Mouse (Mus musculus) hindbrain, embryonic 11.5 days (tissue): ENCODE results near the gene Urb1. TPM values are rescaled to one million over a fixed set of nuclear protein-coding genes. Genes with fewer than 3 reads are reported as not detected.
"Not testable (repeated sequence)": the region's sequence is repeated elsewhere in the genome, so short reads cannot be mapped to it uniquely, and the experiment has no call there.

ENCODE experiments used
- ATAC-seq: fragments of 200-750 bp; cut with Nextera tagmentation; 2 replicates; pipeline ENCODE4 v1.8.0; 2017; ENCODE audit warnings: mild to moderate bottlenecking, moderate TSS enrichment, moderate library complexity; ENCODE audit not compliant: low FRiP score
- DNase-seq: peaks from one replicate; pipeline ENCODE4 v3.0.0-alpha.2; 2015; ENCODE audit warnings: low spot score
- H3K27ac ChIP-seq: fragments of 300-500 bp; sonication (generic); 2 replicates; pipeline ENCODE4 v1.5.1; 2014; ENCODE audit warnings: mild to moderate bottlenecking, low read depth, low read length
- H3K27me3 ChIP-seq: fragments of 300-500 bp; sonication (generic); 2 replicates; pipeline ENCODE4 v1.6.1; 2014; ENCODE audit warnings: mild to moderate bottlenecking, low read length, moderate library complexity, mixed read lengths; ENCODE audit not compliant: control insufficient read depth, insufficient read depth
- H3K36me3 ChIP-seq: fragments of 300-500 bp; sonication (generic); 2 replicates; pipeline ENCODE4 v1.6.1; 2014; ENCODE audit warnings: mild to moderate bottlenecking, low read length, moderate library complexity, mixed read lengths; ENCODE audit not compliant: control insufficient read depth, insufficient read depth
- H3K4me1 ChIP-seq: fragments of 300-500 bp; sonication (generic); replicated peaks from 2 replicates; pipeline ENCODE4 v1.6.1; 2014; ENCODE audit warnings: low read length, mixed read lengths; ENCODE audit not compliant: control insufficient read depth, insufficient read depth
- H3K4me2 ChIP-seq: fragments of 300-500 bp; sonication (generic); replicated peaks from 2 replicates; pipeline ENCODE4 v1.6.1; 2014; ENCODE audit warnings: mild to moderate bottlenecking, low read depth, low read length
- H3K4me3 ChIP-seq: fragments of 300-500 bp; sonication (generic); 2 replicates; pipeline ENCODE4 v1.5.1; 2014; ENCODE audit warnings: low read depth, low read length
- H3K9ac ChIP-seq: fragments of 300-500 bp; sonication (generic); 2 replicates; pipeline ENCODE4 v1.6.1; 2014; ENCODE audit warnings: low read depth, low read length
- H3K9me3 ChIP-seq: fragments of 300-500 bp; sonication (generic); 2 replicates; pipeline ENCODE4 v1.6.1; 2016; ENCODE audit warnings: low read length; ENCODE audit not compliant: control insufficient read depth
- WGBS: fragments of 180-500 bp; shearing (Covaris S2); extraction: QIAGEN DNeasy Blood & Tissue Kit; methylation state at CpG from one replicate; pipeline ENCODE4 v1.1.7; 2014; 5-methylcytosine and 5-hydroxymethylcytosine counted together
- polyA plus RNA-seq: library from polyadenylated mRNA; unstranded; fragments of >200 nt; fragmentation: Nextera tagmentation; extraction: Ambion mirVana; gene quantifications from 2 replicates; pipeline ENCODE4 v1.2.1, GENCODE M21; 2014

The Urb1 gene
- polyA plus RNA-seq, 1 experiment from 2014 or later, result 14.4 TPM

GRCm38 (mm10) chr16:90829136-90829535 is 18.9 kb upstream of the Urb1 start:
- Histone ChIP-seq H3K27me3 (peaks cover 25% of the 10 kb centered on the region), H3K9ac (no peak overlapping the region), H3K4me2 (no peak overlapping the region), H3K27ac (no peak overlapping the region), H3K4me1 (peaks cover 15% of the 10 kb centered on the region), H3K4me3 (no peak overlapping the region), H3K36me3 (no peaks in the 10 kb centered on the region), H3K9me3 (no peaks in the 10 kb centered on the region)
- DNase-seq, result no peak
- 73% methylated on average over 7 of the region's 7 CpGs for WGBS
- no peak for ATAC-seq

- Histone ChIP-seq H3K36me3 (no peaks in the 10 kb centered on the region), H3K9me3 (no peaks in the 10 kb centered on the region), H3K27me3 (peaks cover 25% of the 10 kb centered on the region), H3K4me2 (no peak overlapping the region), H3K9ac (no peak overlapping the region), H3K4me1 (peaks cover 6% of the 10 kb centered on the region; the same call in 1 of the 2 replicates), H3K4me3 (no peak overlapping the region), H3K27ac (no peak overlapping the region)
- DNase-seq, result no peak
- no peak for ATAC-seq
- WGBS, result 80% methylated on average over 9 of the region's 9 CpGs
Observed at GRCm38 (mm10) chr16:90827498-90827897, 17.3 kb upstream of the Urb1 start.

GRCm38 (mm10) chr16:90826457-90826856 is 16.2 kb upstream of the Urb1 start, which contains the start of gene Eva1c:
TSS of gene Eva1c (plus strand) at chr16:90826719.
- DNase-seq, result no peak
- WGBS, result 59% methylated on average over 7 of the region's 7 CpGs
- Histone ChIP-seq H3K36me3 (no peaks in the 10 kb centered on the region), H3K4me3 (no peak within 1 kb of the TSS), H3K9me3 (no peaks in the 10 kb centered on the region), H3K4me2 (no peak within 1 kb of the TSS), H3K27me3 (peaks cover 18% of the 10 kb centered on the region), H3K9ac (no peak within 1 kb of the TSS), H3K27ac (no peak within 1 kb of the TSS), H3K4me1 (peaks cover 5% of the 10 kb centered on the region; the same call in 1 of the 2 replicates)
- no peak for ATAC-seq

- H3K4me2 ChIP-seq, result no peak overlapping the region
- peaks cover 14% of the 10 kb centered on the region for H3K27me3 ChIP-seq
- WGBS, result 79% methylated on average over 5 of the region's 5 CpGs
- ATAC-seq (no peak), DNase-seq (no peak)
- H3K4me1 ChIP-seq, result 0 out of 2 replicates have a peak, but pooled peaks cover 2% of the 10 kb centered on the region
- no peaks in the 10 kb centered on the region for H3K9me3 ChIP-seq
- H3K36me3 ChIP-seq, result no peaks in the 10 kb centered on the region
- no peak overlapping the region for H3K9ac ChIP-seq
- H3K4me3 ChIP-seq, result no peak overlapping the region
- no peak overlapping the region for H3K27ac ChIP-seq
Observed at GRCm38 (mm10) chr16:90826041-90826440, 15.8 kb upstream of the Urb1 start.

- ATAC-seq, H3K4me1 ChIP-seq, DNase-seq, H3K36me3 ChIP-seq, H3K4me3 ChIP-seq, H3K4me2 ChIP-seq, H3K9ac ChIP-seq, H3K27me3 ChIP-seq, H3K9me3 ChIP-seq, H3K27ac ChIP-seq: not testable (repeated sequence)
- 76% methylated on average over 4 of the region's 4 CpGs for WGBS
Observed at GRCm38 (mm10) chr16:90823986-90824385, 13.8 kb upstream of the Urb1 start.

GRCm38 (mm10) chr16:90822981-90823380 is 12.8 kb upstream of the Urb1 start:
- no peak overlapping the region for H3K4me2 ChIP-seq
- ATAC-seq, result no peak
- no peaks in the 10 kb centered on the region for H3K27me3 ChIP-seq
- no peaks in the 10 kb centered on the region for H3K4me1 ChIP-seq
- 60% methylated on average over 7 of the region's 7 CpGs for WGBS
- H3K36me3 ChIP-seq, result no peaks in the 10 kb centered on the region
- no peak overlapping the region for H3K27ac ChIP-seq
- H3K4me3 ChIP-seq, result no peak overlapping the region
- H3K9me3 ChIP-seq, result no peaks in the 10 kb centered on the region
- DNase-seq, result no peak
- no peak overlapping the region for H3K9ac ChIP-seq

- Histone ChIP-seq H3K27me3 (no peaks in the 10 kb centered on the region), H3K4me3 (no peak overlapping the region), H3K36me3 (no peaks in the 10 kb centered on the region), H3K9me3 (no peaks in the 10 kb centered on the region), H3K27ac (no peak overlapping the region), H3K9ac (no peak overlapping the region), H3K4me2 (no peak overlapping the region), H3K4me1 (no peaks in the 10 kb centered on the region)
- DNase-seq (no peak), ATAC-seq (no peak)
- WGBS, result 91% methylated on average over 10 of the region's 10 CpGs
Observed at GRCm38 (mm10) chr16:90822284-90822935, 12.2 kb upstream of the Urb1 start.

- WGBS, result 88% methylated on average over 14 of the region's 14 CpGs
- no peak for DNase-seq
- no peak for ATAC-seq
- no peak overlapping the region for H3K4me3 ChIP-seq
- H3K4me1 ChIP-seq, result no peaks in the 10 kb centered on the region
- H3K27me3 ChIP-seq, result no peaks in the 10 kb centered on the region
- H3K9me3 ChIP-seq, result no peaks in the 10 kb centered on the region
- no peak overlapping the region for H3K9ac ChIP-seq
- H3K4me2 ChIP-seq, result no peak overlapping the region
- H3K27ac ChIP-seq, result no peak overlapping the region
- H3K36me3 ChIP-seq, result no peaks in the 10 kb centered on the region
Observed at GRCm38 (mm10) chr16:90821046-90821697, 11.0 kb upstream of the Urb1 start.

- no peaks in the 10 kb centered on the region for H3K9me3 ChIP-seq
- no peak for ATAC-seq
- H3K36me3 ChIP-seq, result no peaks in the 10 kb centered on the region
- no peak overlapping the region for H3K9ac ChIP-seq
- no peak for DNase-seq
- H3K4me3 ChIP-seq, result no peak overlapping the region
- no peaks in the 10 kb centered on the region for H3K4me1 ChIP-seq
- H3K27me3 ChIP-seq, result no peaks in the 10 kb centered on the region
- H3K27ac ChIP-seq, result no peak overlapping the region
- 84% methylated on average over 6 of the region's 6 CpGs for WGBS
- no peak overlapping the region for H3K4me2 ChIP-seq
Observed at GRCm38 (mm10) chr16:90820326-90820725, 10.1 kb upstream of the Urb1 start.
